Mouse (Mus musculus): ENCODE measurements at regions not wholly inside any gene's neighbourhood (a gene's known extent, or its start where the extent isn't known, plus 50 kb on each side); places are given as distances from the start of the nearest gene placed in this dataset.

- WGBS = 60% methylated on average over 3 of the region's 3 CpGs
- H3K27ac ChIP-seq (ENCODE audit: insufficient read depth, low read depth, low read length) = no peak overlapping the region
- no peak for DNase-seq
- no peaks in the 10 kb centered on the region for H3K27me3 ChIP-seq (replicated peaks; ENCODE audit: control insufficient read depth, insufficient read depth, low read length)
- H3K4me1 ChIP-seq (ENCODE audit: control insufficient read depth, insufficient read depth, low read length) = no peaks in the 10 kb centered on the region
- H3K4me3 ChIP-seq (ENCODE audit: insufficient read depth, low read depth, low read length) = no peak overlapping the region
- TF ChIP-seq POLR2A (IDR thresholded peaks at IDR 0.05; ENCODE audit: low read depth, low read length) = no peak
- no peak for TF ChIP-seq CTCF (conservative IDR thresholded peaks at IDR 0.05; ENCODE audit: insufficient read depth, insufficient read length, low read depth, low read length)
- H3K36me3 ChIP-seq (ENCODE audit: control insufficient read depth, insufficient read depth, low read length) = no peaks in the 10 kb centered on the region
Observed at GRCm38 (mm10) chr12:61146695-61147094, 376.3 kb upstream of the Lrfn5 start.

GRCm38 (mm10) chr12:61175331-61175730 lies 347.6 kb upstream of the Lrfn5 start:
- Histone ChIP-seq H3K27ac (ENCODE audit: insufficient read depth, low read depth, low read length) (no peak overlapping the region), H3K27me3 (replicated peaks; ENCODE audit: control insufficient read depth, insufficient read depth, low read length) (no peaks in the 10 kb centered on the region), H3K4me3 (ENCODE audit: insufficient read depth, low read depth, low read length) (no peak overlapping the region), H3K36me3 (ENCODE audit: control insufficient read depth, insufficient read depth, low read length) (no peaks in the 10 kb centered on the region), H3K4me1 (ENCODE audit: control insufficient read depth, insufficient read depth, low read length) (no peaks in the 10 kb centered on the region)
- no peak for TF ChIP-seq POLR2A (IDR thresholded peaks at IDR 0.05; ENCODE audit: low read depth, low read length)
- no peak for TF ChIP-seq CTCF (conservative IDR thresholded peaks at IDR 0.05; ENCODE audit: insufficient read depth, insufficient read length, low read depth, low read length)
- 38% methylated on average over 4 of the region's 4 CpGs for WGBS
- DNase-seq = peak; percentile 23
